Mouse (Mus musculus) monocyte, adult 5-6 weeks (primary cell): ENCODE results near the gene Copb2. TPM values are rescaled to one million over a fixed set of nuclear protein-coding genes. Genes with fewer than 3 reads are reported as not detected.

Experiments used
- ATAC-seq: fragments of 153-309, 156-312 bp; replicated peaks from 2 replicates; pipeline ENCODE4 v1.8.0; 2017; ENCODE audit warnings: mild to moderate bottlenecking; ENCODE audit not compliant: low TSS enrichment, insufficient number of reproducible peaks, severe bottlenecking, poor library complexity, low FRiP score
- total RNA-seq: library from RNA; stranded (forward); fragments of 200-1000, 200-491, 200-594 nt; gene quantifications from 3 replicates; pipeline ENCODE4 v1.2.3, GENCODE M21; 2017

Gene Copb2
- total RNA-seq, 1 experiment from 2014 or later: 148 TPM

DNA sequence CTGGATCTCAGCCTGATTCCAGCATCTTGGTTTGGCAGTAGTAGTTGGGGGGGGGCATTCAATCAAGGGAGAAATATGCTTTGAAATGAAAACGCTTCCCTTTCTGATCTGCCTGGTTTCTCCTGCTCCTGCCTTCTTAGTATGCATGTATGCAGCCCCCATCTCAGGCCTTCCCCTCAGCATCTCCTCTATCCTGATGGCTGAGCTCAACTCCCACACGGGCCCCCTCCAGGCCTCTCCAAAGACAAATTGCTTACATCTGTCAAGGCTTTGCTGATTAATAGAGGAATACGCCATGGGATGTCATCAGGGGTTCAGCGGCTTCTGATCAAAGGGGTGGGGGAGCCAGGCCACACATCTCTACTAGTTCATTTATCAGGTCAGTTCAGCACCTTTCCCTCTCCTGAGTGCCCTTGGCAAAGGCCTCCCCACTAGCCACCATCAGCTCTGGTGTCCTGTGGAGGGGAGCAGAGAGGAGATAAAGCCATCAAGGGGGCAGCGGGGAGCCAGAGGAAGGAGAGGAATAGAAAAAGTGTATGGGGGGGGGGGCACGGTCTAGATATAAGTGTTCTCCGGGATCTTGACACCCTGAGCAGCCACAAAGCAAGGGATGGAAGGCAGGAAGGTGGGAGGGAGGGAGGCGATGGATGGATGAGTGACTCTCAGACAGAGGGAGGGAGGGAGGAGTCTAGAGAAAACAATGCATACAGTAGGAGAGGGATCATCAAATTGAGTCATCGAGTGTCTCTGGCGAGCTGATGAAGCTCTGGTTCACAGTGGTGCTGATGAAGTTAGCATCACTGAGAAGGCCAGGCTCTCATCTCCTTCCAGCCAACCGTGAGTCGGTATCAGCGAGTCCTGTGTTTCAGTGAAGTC is 70.0 kb downstream of the Copb2 start:
- ATAC-seq: no peak

Other genes starting within 250 kb of the Copb2 start
- not detected in 3 replicates for gene Rbp1, start 140.8 kb upstream of the Copb2 start, total RNA-seq
- gene Rbp2, start 77.6 kb upstream of the Copb2 start, total RNA-seq: not detected in 3 replicates
- gene Mrps22, start 37.9 kb downstream of the Copb2 start, total RNA-seq: 12.7 to 28.8 TPM (median 27.6 TPM) in 3 replicates